Mouse (Mus musculus): ENCODE measurements around the gene Pip5k1b.

The Pip5k1b gene

DNA sequence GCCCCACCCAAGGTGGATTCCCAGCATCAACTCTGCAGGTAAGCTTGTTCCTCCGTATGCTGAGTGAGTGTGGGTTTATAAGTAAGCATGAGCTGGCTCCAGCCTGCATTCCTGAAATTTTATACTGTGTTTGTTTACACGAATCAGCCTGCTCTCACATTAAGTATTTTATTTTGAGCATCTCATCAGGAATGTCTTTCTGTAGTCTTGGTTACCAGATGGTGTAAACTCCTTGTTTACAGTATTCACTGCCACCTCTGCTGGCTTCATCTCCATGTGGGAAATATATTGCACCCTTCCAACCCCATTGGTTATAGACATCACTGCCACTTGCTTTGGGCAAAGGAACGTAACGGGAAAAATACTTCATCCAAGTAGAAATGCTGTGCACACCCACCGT lies 262.1 kb downstream of the Pip5k1b start:
- no peak for DNase-seq

DNA sequence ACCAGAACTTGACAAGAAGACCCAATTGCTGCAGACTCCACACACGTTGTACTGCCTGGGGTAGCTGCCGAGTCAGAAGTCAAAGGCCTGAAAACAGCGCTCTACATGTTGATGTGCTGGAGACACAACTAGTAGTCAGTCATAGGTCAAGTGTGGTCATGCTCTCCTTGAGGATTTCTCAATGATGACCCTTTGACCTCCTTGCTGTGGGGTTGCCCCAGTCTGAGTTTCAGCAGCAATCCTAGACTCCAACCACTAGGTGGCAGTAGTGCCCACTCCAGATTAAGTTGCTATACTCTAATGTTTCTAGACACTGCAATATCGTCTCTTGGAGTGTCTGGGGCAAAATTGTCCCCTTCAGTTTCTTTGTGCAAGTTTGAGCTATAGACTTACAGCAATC lies 271.5 kb downstream of the Pip5k1b start:
- peak; percentile 62 for DNase-seq

DNA sequence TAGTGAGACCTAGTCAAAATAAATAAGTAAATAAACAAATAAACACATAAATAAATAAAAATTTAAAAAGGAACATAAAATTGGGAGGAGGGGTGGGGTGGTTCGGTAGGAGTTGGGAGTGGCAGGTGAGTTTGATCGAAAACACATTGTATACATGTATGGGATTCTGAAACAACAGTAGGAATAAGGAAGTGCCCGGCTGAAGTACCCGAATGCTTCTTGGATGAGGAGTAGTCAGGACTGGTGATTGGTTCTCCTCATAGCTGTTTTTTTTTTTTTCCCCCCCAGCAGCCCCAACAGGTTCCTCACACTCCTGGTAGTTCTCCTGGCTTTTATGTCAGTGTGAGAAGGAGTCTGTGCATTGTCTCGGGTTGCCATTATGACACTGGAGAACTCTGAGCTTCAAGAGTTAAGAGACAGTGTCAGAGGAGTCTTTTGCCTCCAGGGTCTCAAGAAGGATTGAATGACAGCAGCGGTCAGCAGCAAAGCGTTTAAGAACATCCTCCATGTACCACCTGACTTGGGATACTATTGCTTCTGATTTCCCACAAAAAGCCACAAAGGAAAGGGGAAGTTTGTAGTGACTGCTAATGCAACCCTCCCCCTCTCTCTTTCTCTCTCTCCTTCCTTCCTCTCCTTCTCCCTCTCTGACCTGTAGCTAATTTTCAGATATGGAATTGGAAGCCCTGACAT lies 274.2 kb downstream of the Pip5k1b start:
- DNase-seq, result no peak

DNA sequence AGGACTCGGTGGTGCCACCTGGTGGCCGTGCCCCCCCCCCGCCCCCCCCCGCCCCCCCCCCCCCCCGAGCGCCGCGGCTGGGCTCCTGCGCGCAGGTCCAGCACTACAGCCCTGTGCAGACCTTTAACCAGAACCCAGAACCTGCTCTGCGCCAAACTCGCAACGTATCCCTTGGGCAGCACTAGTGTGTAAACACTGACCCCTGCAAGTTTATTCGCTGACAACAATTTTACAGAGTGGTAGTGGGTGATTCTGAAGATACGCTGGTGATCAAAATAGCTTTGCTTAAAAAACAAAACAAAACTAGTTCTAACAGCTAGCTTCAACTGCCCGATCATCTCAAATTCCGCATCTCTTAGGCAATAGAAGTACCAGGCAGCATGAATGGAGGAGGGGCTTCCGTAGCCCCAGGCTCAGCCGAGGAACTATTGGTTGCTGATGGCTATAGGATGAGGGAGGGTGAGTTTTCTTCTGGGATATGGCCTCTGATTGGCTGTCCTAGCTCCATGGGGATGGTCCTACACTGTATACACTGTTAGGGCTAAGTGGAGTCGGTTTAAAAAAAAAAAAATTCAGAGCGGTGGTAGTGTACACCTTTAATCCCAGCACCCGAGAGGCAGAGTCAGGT lies 275.0 kb downstream of the Pip5k1b start, which contains the start of gene Fxn:
Gene Fxn (minus strand): TSS at position 5 of the 628 bp plus-strand sequence.
- DNase-seq, result no peak

DNA sequence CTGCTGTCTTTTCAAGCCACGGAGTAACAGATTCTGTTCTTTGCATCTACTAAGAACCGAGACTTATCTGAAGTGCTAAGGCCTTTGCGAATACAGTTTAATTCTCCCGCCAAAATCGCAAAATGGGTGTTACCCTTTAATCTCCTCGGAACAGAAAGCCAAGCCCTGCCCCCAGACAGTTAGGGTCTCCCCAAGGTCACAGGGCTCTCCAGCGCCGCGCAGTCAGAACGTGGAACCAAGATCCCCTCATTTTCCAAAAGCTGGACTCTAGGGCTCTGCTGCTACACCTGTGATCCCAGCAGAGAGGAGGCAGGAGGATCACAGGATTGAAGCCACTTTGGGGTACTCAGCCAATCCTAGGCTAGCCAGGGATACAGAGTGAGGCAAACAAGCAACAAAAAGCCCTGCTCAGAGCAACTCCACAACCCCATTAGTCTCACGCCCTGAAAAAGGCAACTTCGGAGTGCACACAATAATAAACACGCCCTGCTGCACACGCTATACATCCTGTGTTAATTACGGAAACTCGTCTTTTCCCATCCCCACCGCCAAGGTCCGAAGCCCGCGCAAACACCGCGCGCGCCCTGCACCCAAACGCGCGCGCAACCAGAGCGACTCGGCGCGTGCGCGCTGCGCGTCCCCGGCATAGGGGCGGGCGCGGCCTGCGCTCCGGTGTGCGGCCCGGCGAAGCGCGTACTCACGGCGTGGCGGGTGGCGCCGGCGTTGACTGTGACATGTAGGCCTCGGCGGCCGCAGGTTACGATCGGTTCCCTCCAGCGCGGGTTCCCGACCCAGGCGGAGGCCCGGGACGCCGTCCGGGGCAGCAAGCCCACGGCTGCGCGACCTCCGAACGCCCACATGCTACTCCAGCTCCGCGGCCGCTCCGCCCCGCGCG lies 275.7 kb downstream of the Pip5k1b start:
- DNase-seq, result peak; percentile 81

DNA sequence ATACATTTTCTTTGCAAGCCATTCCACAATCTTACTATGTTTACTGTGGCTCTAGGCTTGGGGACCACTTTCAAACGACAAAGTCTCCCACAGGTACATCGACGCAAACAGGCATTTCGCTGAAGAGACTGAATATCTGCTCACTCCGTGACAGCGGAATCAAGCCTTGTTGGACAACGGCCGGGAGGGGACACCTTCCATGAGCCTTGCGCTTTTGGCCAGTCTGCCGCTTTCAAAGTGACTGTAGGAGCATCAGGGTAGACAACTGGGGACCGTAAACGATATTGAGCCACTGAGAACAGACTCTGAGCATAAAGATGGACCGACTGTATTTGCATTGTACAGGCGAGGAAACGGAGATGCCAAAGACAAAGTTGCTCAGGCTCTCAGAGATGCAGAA lies 276.8 kb downstream of the Pip5k1b start:
- no peak for DNase-seq

DNA sequence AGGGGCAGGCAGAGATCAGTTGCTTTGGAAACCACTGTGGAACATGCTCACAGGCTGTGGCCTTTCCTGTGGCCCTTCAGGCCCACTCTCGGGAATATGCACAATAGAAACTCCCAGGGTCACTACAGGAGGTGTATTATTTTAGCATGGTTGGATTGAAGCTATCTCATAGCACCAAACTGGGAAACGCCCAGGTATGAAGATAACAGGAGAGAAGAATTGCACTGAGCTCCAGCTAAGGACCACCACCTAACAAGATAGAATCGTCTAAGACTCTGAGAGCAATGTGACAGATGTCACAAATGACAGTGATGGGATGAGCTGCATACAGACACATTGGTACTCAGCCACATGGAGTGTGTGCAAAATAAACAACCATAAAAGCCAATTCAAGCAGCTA lies 281.4 kb downstream of the Pip5k1b start:
- DNase-seq, result no peak

DNA sequence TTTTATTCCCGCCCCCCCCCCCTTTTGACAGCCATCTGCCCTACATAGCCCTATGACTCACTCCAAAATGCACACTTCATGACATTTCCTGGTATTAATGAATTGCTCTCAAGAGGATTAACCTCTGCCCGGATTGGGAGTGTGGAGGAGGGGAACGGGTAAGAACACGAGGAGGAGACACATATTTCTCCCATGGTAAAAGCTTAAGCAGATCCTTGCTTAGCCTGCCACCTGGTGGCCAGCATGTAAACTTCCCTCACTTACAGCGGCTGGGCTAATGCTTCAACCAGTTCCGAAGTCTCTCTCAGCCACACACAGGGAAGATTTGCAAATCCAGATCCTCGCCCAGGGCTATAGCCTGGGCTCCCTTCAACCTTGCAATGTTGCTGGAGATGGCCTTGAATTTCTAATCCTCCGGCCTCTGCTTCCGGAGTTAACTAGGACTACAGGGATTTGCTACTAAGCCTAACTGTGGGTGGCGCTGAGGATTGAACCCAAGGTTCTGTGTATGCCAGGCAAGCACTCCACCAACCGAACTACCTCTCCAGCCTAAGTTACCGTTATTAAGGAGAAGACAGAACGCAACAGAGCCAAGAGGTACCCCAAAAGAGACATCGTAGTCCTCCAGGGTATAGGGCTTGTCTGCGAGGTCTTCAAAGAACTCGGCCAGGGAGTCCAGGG lies 283.8 kb downstream of the Pip5k1b start:
- peak; percentile 93 for DNase-seq

DNA sequence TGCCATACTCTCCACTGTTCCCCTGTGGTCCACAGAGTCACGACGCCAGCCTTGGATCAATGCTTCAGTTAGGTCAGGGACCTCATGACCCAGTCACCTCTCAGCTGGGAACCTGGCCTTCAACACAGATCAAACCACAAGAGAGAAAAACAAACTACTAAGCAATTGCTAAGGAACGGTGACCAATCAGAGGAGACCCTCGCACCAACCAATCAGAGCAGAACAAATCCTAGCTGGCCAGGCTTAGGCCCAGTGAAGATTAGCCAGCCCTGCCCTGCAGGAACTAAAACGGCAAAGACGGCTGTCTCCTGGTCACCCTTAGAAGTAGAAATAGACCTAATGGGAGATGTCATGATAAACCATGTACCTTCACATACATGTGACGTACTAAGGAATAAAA lies 284.3 kb downstream of the Pip5k1b start:
- DNase-seq, result peak; percentile 88

DNA sequence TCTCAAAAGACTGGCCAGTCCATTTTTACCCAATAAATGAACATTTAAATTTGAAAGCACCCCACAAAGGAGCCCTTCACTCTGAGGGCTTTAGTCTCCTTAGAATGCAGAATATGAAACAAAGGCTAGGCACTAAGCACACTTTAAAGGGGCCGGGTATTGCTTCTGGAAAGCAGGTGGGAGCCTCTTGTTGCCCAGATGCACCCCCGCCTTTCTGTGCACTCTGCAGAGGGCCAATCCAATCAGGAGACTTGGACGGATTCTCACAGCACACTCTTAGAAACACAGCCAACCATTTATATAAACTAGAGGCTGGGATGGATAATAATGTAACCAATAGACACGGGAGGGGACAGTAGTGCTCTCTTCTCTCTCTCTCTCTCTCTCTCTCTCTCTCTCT lies 287.1 kb downstream of the Pip5k1b start:
- no peak for DNase-seq

DNA sequence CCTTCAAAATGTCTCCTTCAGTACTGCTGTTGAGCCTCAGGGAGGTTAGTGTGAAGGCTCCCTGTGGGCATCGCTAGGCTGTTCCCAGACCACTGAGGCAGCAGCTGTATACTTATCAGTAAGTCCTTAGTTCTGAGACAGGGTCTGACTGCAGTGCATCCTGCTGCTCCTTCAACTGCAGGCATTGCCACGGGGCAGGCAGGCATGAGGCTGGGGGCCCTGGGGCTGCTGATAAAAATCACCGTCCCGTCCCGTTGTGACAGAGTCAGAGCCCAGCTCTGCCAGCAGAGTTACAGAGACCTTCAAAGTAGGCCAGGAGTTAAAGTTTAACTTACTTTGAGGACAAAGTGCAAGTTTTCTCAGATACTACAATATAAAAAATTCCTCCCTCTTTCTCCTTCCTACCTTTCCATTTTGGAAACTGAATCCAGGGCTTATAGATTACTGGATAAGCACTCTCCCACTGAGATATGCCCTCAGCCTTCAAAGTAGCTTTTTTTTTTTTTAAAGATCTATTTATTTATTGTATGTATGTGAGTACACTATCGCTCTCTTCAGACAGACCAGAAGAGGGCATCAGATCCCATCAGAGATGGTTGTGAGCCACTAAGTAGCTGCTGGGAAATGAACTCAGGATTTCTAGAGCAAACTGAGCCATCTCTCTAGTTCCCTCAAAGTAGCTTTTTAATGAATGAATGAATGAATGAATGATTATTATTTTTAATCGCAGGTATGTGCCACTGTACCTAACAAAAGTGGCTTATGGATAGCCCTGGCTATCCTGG lies 289.4 kb downstream of the Pip5k1b start:
- DNase-seq, result peak; percentile 86

DNA sequence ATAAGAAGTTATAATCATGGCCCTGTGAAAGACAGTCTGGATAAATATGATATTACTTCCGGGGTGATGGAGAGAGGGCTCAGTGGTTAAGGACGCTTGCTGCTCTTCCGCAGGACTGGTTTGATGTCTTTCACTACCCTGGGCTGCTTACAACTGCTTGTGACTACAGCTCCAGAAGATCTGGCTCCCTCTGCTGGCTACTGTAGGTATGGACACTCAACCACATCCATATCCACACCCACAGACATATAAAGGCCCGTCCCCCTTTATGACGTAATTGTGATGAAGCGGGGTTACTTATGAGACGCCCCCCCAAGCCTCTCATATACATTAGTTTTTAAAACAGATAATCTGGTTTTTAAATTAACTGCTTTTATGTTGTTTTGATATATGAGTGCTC lies 290.7 kb downstream of the Pip5k1b start:
- DNase-seq, result peak; percentile 93

DNA sequence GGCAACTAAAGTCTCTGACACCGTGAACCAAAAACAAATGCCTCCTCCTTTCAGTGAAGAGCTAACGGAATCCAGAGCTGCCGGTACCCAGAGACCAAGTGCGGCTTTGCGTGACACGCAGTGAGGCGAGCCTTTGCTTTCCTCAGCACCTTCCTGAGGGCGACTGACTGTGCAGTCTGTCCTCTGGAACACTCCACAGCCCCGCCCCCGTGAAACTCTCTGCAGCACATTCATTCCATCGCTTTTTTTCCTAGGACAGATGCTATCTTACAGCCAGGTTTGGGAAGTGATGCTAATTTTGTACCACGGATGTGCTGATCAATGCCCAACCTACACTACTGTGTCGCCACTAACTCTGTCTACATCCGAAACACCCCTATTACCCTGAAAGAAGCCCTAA lies 292.9 kb downstream of the Pip5k1b start:
- peak; percentile 75 for DNase-seq

DNA sequence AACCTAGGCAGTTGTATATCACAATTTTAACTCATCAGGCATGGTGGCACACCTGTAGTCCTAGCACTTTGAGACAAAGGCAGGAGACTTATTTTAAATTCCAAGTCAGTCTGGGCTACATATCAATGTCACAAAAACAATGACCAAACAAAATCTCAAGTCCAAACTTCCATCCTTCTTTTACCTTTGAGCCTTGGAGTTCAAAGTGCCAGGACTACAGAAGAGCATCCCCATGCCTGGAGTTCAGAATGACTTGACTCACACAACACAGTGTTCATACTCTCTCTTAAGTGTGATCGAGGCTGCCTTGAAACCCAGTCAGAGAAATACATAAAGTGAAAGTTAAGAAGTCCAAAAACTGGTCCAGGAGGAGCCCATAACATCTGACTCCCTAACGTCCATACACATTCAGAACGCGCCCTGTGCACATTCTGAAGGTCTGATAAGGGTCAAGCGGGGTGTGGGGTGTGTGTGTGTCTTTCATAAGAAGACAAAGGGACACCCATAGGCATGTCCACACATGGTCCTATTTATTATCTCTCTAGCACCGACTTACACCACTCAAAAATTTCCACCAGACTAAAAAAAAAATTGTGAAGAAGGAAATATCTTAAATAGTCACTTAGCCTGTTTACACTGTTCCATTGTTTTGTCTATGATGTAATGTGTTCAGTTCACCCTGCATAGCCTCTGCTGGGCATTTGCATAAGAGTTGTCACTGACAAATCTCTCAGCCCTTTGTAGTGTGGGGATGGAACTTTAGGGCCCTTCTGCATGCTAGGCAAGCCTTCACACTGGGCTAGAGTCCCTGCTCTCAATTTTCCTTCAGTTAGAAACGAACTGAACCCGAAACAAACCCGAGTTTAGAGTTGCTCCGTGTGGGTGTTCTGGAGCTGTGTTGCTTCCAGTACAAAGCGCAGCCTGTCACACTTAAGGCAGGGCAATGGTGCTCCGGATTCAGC lies 296.0 kb downstream of the Pip5k1b start:
- peak; percentile 62 for DNase-seq

DNA sequence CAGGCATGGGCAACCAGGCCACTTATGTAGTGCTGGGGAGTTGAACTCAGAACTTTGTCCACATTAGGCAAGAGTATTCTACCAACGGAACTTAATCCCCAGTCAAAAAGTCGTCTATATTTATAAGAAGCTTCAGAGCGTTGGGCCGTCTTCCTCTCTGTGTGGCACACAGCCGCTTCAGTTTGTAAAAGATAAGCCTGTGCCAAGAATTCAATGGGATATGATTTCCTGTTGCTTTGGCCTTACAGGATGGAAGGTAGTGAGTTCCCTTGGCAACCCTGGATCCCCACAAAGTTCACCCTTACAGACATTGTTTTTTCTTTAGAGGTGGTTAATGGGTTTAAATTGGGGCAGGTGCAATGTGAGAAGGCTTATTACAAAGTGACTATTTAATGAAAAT lies 297.3 kb downstream of the Pip5k1b start:
- peak; percentile 61 for DNase-seq

DNA sequence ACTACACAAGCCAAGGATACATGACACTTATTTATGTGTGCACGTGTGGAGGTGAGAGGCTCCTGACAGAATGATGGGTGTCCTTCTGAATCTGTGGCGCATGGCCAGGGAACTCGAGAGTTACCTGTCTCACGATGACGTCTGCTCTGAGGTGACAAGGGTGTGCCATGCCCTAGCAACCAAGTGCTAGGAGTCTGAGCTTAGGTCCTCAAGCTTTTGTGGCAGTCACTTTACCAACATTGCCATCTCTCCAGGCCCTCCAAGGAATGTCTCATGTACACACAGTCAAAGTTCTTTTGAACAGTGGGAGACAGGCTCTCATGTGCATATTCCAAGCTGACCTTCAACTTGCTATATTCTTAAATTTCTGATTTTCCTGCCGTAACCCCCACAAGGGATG lies 297.7 kb downstream of the Pip5k1b start:
- no peak for DNase-seq

DNA sequence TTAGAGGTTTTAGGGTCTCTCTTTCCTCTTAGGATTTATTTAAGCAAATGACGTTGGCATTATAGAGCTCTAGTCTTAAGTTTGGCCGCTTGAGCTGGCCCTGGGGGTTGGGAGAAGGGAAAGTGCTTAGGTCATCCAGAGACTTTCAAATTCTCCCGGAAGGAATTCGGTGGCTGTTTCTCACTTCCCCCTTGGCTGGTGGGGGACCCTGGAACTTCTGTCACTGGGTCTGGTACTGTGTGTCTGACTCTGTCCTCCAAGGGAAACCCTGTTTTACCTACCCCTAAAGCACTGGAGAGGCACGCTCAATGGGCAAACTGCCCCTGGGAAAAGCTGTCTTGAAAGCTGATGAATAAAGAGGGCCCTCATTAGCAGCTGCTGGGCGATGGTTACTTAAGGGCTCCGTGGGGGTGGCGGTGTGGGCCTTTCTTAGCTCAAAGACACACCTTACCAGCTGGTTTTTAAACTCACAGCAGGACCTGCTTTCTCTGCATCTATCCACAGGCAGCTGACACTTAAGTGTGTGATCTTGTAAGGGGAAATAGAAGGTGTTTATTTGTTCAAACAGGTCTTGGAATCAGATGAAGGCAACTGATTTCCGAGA lies 301.9 kb downstream of the Pip5k1b start:
- no peak for DNase-seq

DNA sequence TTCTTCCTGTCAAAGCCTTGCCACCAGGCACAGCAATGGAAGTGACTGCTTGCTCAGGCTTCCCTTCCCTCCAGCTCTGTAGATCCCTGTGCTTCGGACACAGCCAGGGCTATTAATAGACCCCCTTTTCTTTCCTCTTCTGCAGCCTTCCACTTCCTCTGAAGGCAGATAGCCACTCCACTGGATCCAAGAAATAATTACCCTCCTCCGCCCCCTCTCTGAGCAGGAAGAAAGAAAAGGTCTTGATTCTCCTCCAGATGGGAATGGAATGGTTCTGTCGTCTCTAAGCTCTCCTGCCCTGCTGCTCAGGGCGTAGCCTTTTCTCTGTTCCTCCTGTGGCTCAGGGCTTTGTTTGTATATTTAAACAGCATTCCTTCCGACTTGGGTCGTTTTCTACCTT lies 303.8 kb downstream of the Pip5k1b start:
- no peak for DNase-seq
